Mouse (Mus musculus): ENCODE measurements around the gene Pde1c. TPM values are rescaled to one million over a fixed set of nuclear protein-coding genes. Genes with fewer than 3 reads are reported as not detected.

Gene Pde1c
- 0.16 and 0.28 TPM in 2 replicates for polyA plus RNA-seq (2015; fragmentation: Nextera tagmentation; extraction: Ambion mirVana)

GRCm38 (mm10) chr6:56568470-56569372, at the start of gene Pde1c:
Gene Pde1c, minus strand, starts transcription at chr6:56569103.

Small RNAs within 50 kb of the gene (microRNA-seq; reads per million reads assigned to microRNA genes)
- not detected for gene Gm44413

Other genes starting within 250 kb of the Pde1c start
- gene Lsm5, start 135.6 kb upstream of the Pde1c start, polyA plus RNA-seq (2015; fragmentation: Nextera tagmentation; extraction: Ambion mirVana), result 70.5 and 87.8 TPM in 2 replicates
- gene Avl9, start 145.8 kb upstream of the Pde1c start, polyA plus RNA-seq (2015; fragmentation: Nextera tagmentation; extraction: Ambion mirVana), result 4.8 and 6.1 TPM in 2 replicates
- gene Kbtbd2, start 228.7 kb upstream of the Pde1c start, polyA plus RNA-seq (2015; fragmentation: Nextera tagmentation; extraction: Ambion mirVana), result 12.1 and 13.6 TPM in 2 replicates